Mouse (Mus musculus): ENCODE results near the gene Creg2.
"Not testable (repeated sequence)": the region's sequence is repeated elsewhere in the genome, so short reads cannot be mapped to it uniquely, and the experiment has no call there.

The Creg2 gene

GRCm38 (mm10) chr1:39650435-39651240 lies 636 bp downstream of the Creg2 start:
- peak; percentile 57 for DNase-seq

- DNase-seq = no peak
Observed at GRCm38 (mm10) chr1:39649691-39650434, 1.4 kb downstream of the Creg2 start.

- no peak for DNase-seq
Observed at GRCm38 (mm10) chr1:39648584-39648983, 2.7 kb downstream of the Creg2 start.

GRCm38 (mm10) chr1:39645905-39646759 lies 5.1 kb downstream of the Creg2 start:
- peak; percentile 44 for DNase-seq

- no peak for DNase-seq
Observed at GRCm38 (mm10) chr1:39644333-39644732, 6.9 kb downstream of the Creg2 start.

- DNase-seq = no peak
Observed at GRCm38 (mm10) chr1:39641667-39642066, 9.6 kb downstream of the Creg2 start.

- no peak for DNase-seq
Observed at GRCm38 (mm10) chr1:39637139-39637538, 14.1 kb downstream of the Creg2 start.

- no peak for DNase-seq
Observed at GRCm38 (mm10) chr1:39636660-39637059, 14.6 kb downstream of the Creg2 start.

- no peak for DNase-seq
Observed at GRCm38 (mm10) chr1:39636196-39636595, 15.1 kb downstream of the Creg2 start.

GRCm38 (mm10) chr1:39628606-39629005 lies 22.7 kb downstream of the Creg2 start:
- DNase-seq = no peak

- DNase-seq = no peak
Observed at GRCm38 (mm10) chr1:39625491-39625890, 25.8 kb downstream of the Creg2 start.

- DNase-seq = no peak
Observed at GRCm38 (mm10) chr1:39623729-39624128, 27.5 kb downstream of the Creg2 start.

GRCm38 (mm10) chr1:39623106-39623505 lies 28.2 kb downstream of the Creg2 start:
- DNase-seq = no peak

GRCm38 (mm10) chr1:39618524-39618923 lies 32.8 kb downstream of the Creg2 start:
- DNase-seq = no peak

GRCm38 (mm10) chr1:39615526-39615925 lies 35.7 kb downstream of the Creg2 start:
- no peak for DNase-seq

- peak; percentile 27 for DNase-seq
Observed at GRCm38 (mm10) chr1:39614462-39615279, 36.6 kb downstream of the Creg2 start.

GRCm38 (mm10) chr1:39613061-39613460 lies 38.2 kb downstream of the Creg2 start:
- DNase-seq = no peak

GRCm38 (mm10) chr1:39612491-39612890 lies 38.8 kb downstream of the Creg2 start:
- DNase-seq = peak; percentile 30

- no peak for DNase-seq
Observed at GRCm38 (mm10) chr1:39608534-39608933, 42.7 kb downstream of the Creg2 start.

GRCm38 (mm10) chr1:39602477-39602876 lies 48.8 kb downstream of the Creg2 start:
- no peak for DNase-seq

GRCm38 (mm10) chr1:39598726-39599125 lies 52.5 kb downstream of the Creg2 start:
- no peak for DNase-seq

- DNase-seq = not testable (repeated sequence)
Observed at GRCm38 (mm10) chr1:39597135-39597534, 54.1 kb downstream of the Creg2 start.

All from kidney, postnatal 14 days (tissue).